Mouse (Mus musculus): Measurements from ENCODE around the gene Dpp6. TPM values are rescaled to one million over a fixed set of nuclear protein-coding genes. Genes with fewer than 3 reads are reported as not detected.
A peak's percentile ranks its signal among the peaks of the same experiment; 100 is the strongest.

The Dpp6 gene
- polyA plus RNA-seq, 1 experiment from 2014 or later = 0.36 TPM

GRCm38 (mm10) chr5:27261746-27262727 is 445.0 kb downstream of the Dpp6 start:
- Histone ChIP-seq H3K27ac (replicated peaks in 1 of 2; ENCODE audit: control insufficient read depth in 1 of 2, insufficient read depth in 1 of 2, low read depth in 2 of 2, low read length in 2 of 2) (no peak overlapping the region), H3K4me3 (ENCODE audit: control insufficient read depth in 1 of 2, insufficient read depth in 1 of 2, low read depth in 1 of 2, low read length in 2 of 2) (no peak overlapping the region), H3K4me2 (ENCODE audit: low read length) (peak overlapping the region; percentile 41), H3K27me3 (ENCODE audit: control insufficient read depth, insufficient read depth, low read length) (no peaks in the 10 kb centered on the region), H3K9me3 (ENCODE audit: control insufficient read depth, low read length) (no peaks in the 10 kb centered on the region), H3K36me3 (ENCODE audit: control insufficient read depth, insufficient read depth, low read length) (no peaks in the 10 kb centered on the region), H3K4me1 (ENCODE audit: control insufficient read depth in 2 of 2, insufficient read depth in 2 of 2, low read length in 2 of 2) (no peaks in the 10 kb centered on the region; a peak in 1 of 4 replicates), H3K9ac (ENCODE audit: low read length) (no peak overlapping the region)
- no peak for ATAC-seq (ENCODE audit: insufficient number of reproducible peaks, insufficient read depth, low FRiP score, low read depth)
- WGBS = 10% methylated on average over 27 of the region's 27 CpGs

- no peak overlapping the region for H3K27ac ChIP-seq (replicated peaks in 1 of 2; ENCODE audit: control insufficient read depth in 1 of 2, insufficient read depth in 1 of 2, low read depth in 2 of 2, low read length in 2 of 2)
Observed at GRCm38 (mm10) chr5:27262751-27263150, 445.7 kb downstream of the Dpp6 start.

GRCm38 (mm10) chr5:27265281-27265680 is 448.3 kb downstream of the Dpp6 start:
- Histone ChIP-seq H3K4me1 (ENCODE audit: control insufficient read depth in 2 of 2, insufficient read depth in 2 of 2, low read length in 2 of 2) (no peaks in the 10 kb centered on the region; a peak in 1 of 4 replicates), H3K36me3 (ENCODE audit: control insufficient read depth, insufficient read depth, low read length) (no peaks in the 10 kb centered on the region), H3K27ac (replicated peaks in 1 of 2; ENCODE audit: control insufficient read depth in 1 of 2, insufficient read depth in 1 of 2, low read depth in 2 of 2, low read length in 2 of 2) (no peak overlapping the region), H3K9ac (ENCODE audit: low read length) (no peak overlapping the region), H3K27me3 (ENCODE audit: control insufficient read depth, insufficient read depth, low read length) (no peaks in the 10 kb centered on the region), H3K4me3 (ENCODE audit: control insufficient read depth in 1 of 2, insufficient read depth in 1 of 2, low read depth in 1 of 2, low read length in 2 of 2) (no peak overlapping the region), H3K9me3 (ENCODE audit: control insufficient read depth, low read length) (no peaks in the 10 kb centered on the region), H3K4me2 (ENCODE audit: low read length) (no peak overlapping the region)
- 81% methylated on average over 3 of the region's 3 CpGs for WGBS
- no peak for ATAC-seq (ENCODE audit: insufficient number of reproducible peaks, insufficient read depth, low FRiP score, low read depth)

More at GRCm38 (mm10) chr5:27262751-27263150, 445.7 kb downstream of the Dpp6 start:
- Histone ChIP-seq H3K27me3 (ENCODE audit: control insufficient read depth, insufficient read depth, low read length) (no peaks in the 10 kb centered on the region), H3K36me3 (ENCODE audit: control insufficient read depth, insufficient read depth, low read length) (no peaks in the 10 kb centered on the region), H3K4me1 (ENCODE audit: control insufficient read depth in 2 of 2, insufficient read depth in 2 of 2, low read length in 2 of 2) (no peaks in the 10 kb centered on the region; a peak in 1 of 4 replicates), H3K9me3 (ENCODE audit: control insufficient read depth, low read length) (no peaks in the 10 kb centered on the region), H3K4me3 (ENCODE audit: control insufficient read depth in 1 of 2, insufficient read depth in 1 of 2, low read depth in 1 of 2, low read length in 2 of 2) (no peak overlapping the region), H3K9ac (ENCODE audit: low read length) (no peak overlapping the region), H3K4me2 (ENCODE audit: low read length) (no peak overlapping the region)
- WGBS = 48% methylated on average over 1 of the region's 1 CpGs
- no peak for ATAC-seq (ENCODE audit: insufficient number of reproducible peaks, insufficient read depth, low FRiP score, low read depth)

GRCm38 (mm10) chr5:27271336-27271735 is 454.3 kb downstream of the Dpp6 start:
- Histone ChIP-seq H3K4me3 (ENCODE audit: control insufficient read depth in 1 of 2, insufficient read depth in 1 of 2, low read depth in 1 of 2, low read length in 2 of 2) (no peak overlapping the region), H3K4me2 (ENCODE audit: low read length) (no peak overlapping the region), H3K9ac (ENCODE audit: low read length) (no peak overlapping the region), H3K36me3 (ENCODE audit: control insufficient read depth, insufficient read depth, low read length) (no peaks in the 10 kb centered on the region), H3K9me3 (ENCODE audit: control insufficient read depth, low read length) (no peaks in the 10 kb centered on the region), H3K27me3 (ENCODE audit: control insufficient read depth, insufficient read depth, low read length) (no peaks in the 10 kb centered on the region), H3K27ac (replicated peaks in 1 of 2; ENCODE audit: control insufficient read depth in 1 of 2, insufficient read depth in 1 of 2, low read depth in 2 of 2, low read length in 2 of 2) (no peak overlapping the region), H3K4me1 (ENCODE audit: control insufficient read depth in 2 of 2, insufficient read depth in 2 of 2, low read length in 2 of 2) (no peaks in the 10 kb centered on the region)
- 44% methylated on average over 4 of the region's 4 CpGs for WGBS
- no peak for ATAC-seq (ENCODE audit: insufficient number of reproducible peaks, insufficient read depth, low FRiP score, low read depth)

- WGBS = 55% methylated on average over 8 of the region's 8 CpGs
Observed at GRCm38 (mm10) chr5:27274781-27275395, 457.9 kb downstream of the Dpp6 start.

GRCm38 (mm10) chr5:27275871-27276270 is 458.9 kb downstream of the Dpp6 start:
- 78% methylated on average over 1 of the region's 1 CpGs for WGBS
- Histone ChIP-seq H3K9ac (ENCODE audit: low read length) (no peak overlapping the region), H3K4me1 (ENCODE audit: control insufficient read depth in 2 of 2, insufficient read depth in 2 of 2, low read length in 2 of 2) (no peaks in the 10 kb centered on the region), H3K4me2 (ENCODE audit: low read length) (no peak overlapping the region), H3K4me3 (ENCODE audit: control insufficient read depth in 1 of 2, insufficient read depth in 1 of 2, low read depth in 1 of 2, low read length in 2 of 2) (no peak overlapping the region), H3K9me3 (ENCODE audit: control insufficient read depth, low read length) (no peaks in the 10 kb centered on the region), H3K27ac (replicated peaks in 1 of 2; ENCODE audit: control insufficient read depth in 1 of 2, insufficient read depth in 1 of 2, low read depth in 2 of 2, low read length in 2 of 2) (no peak overlapping the region), H3K36me3 (ENCODE audit: control insufficient read depth, insufficient read depth, low read length) (no peaks in the 10 kb centered on the region), H3K27me3 (ENCODE audit: control insufficient read depth, insufficient read depth, low read length) (no peaks in the 10 kb centered on the region)
- no peak for ATAC-seq (ENCODE audit: insufficient number of reproducible peaks, insufficient read depth, low FRiP score, low read depth)

More at GRCm38 (mm10) chr5:27274781-27275395, 457.9 kb downstream of the Dpp6 start:
- Histone ChIP-seq H3K4me2 (ENCODE audit: low read length) (no peak overlapping the region), H3K36me3 (ENCODE audit: control insufficient read depth, insufficient read depth, low read length) (no peaks in the 10 kb centered on the region), H3K9me3 (ENCODE audit: control insufficient read depth, low read length) (no peaks in the 10 kb centered on the region), H3K4me1 (ENCODE audit: control insufficient read depth in 2 of 2, insufficient read depth in 2 of 2, low read length in 2 of 2) (no peaks in the 10 kb centered on the region), H3K27ac (replicated peaks in 1 of 2; ENCODE audit: control insufficient read depth in 1 of 2, insufficient read depth in 1 of 2, low read depth in 2 of 2, low read length in 2 of 2) (no peak overlapping the region), H3K9ac (ENCODE audit: low read length) (no peak overlapping the region), H3K4me3 (ENCODE audit: control insufficient read depth in 1 of 2, insufficient read depth in 1 of 2, low read depth in 1 of 2, low read length in 2 of 2) (no peak overlapping the region), H3K27me3 (ENCODE audit: control insufficient read depth, insufficient read depth, low read length) (no peaks in the 10 kb centered on the region)
- ATAC-seq (ENCODE audit: insufficient number of reproducible peaks, insufficient read depth, low FRiP score, low read depth) = no peak

- 71% methylated on average over 10 of the region's 10 CpGs for WGBS
- no peaks in the 10 kb centered on the region for H3K36me3 ChIP-seq (ENCODE audit: control insufficient read depth, insufficient read depth, low read length)
- H3K4me3 ChIP-seq (ENCODE audit: control insufficient read depth in 1 of 2, insufficient read depth in 1 of 2, low read depth in 1 of 2, low read length in 2 of 2) = no peak overlapping the region
- no peaks in the 10 kb centered on the region for H3K27me3 ChIP-seq (ENCODE audit: control insufficient read depth, insufficient read depth, low read length)
- H3K4me1 ChIP-seq (ENCODE audit: control insufficient read depth in 2 of 2, insufficient read depth in 2 of 2, low read length in 2 of 2) = no peaks in the 10 kb centered on the region
- no peak for ATAC-seq (ENCODE audit: insufficient number of reproducible peaks, insufficient read depth, low FRiP score, low read depth)
- H3K9me3 ChIP-seq (ENCODE audit: control insufficient read depth, low read length) = no peaks in the 10 kb centered on the region
- no peak overlapping the region for H3K9ac ChIP-seq (ENCODE audit: low read length)
- no peak overlapping the region for H3K4me2 ChIP-seq (ENCODE audit: low read length)
- no peak overlapping the region for H3K27ac ChIP-seq (replicated peaks in 1 of 2; ENCODE audit: control insufficient read depth in 1 of 2, insufficient read depth in 1 of 2, low read depth in 2 of 2, low read length in 2 of 2)
Observed at GRCm38 (mm10) chr5:27278120-27278645, 461.2 kb downstream of the Dpp6 start.

Measured in heart, embryonic 14.5 days (tissue).